Mouse (Mus musculus): Measurements from ENCODE around the gene Tmem270. TPM values are rescaled to one million over a fixed set of nuclear protein-coding genes. Genes with fewer than 3 reads are reported as not detected.

Gene Tmem270
- total and polyA plus RNA-seq, 2 experiments, result not detected

DNA sequence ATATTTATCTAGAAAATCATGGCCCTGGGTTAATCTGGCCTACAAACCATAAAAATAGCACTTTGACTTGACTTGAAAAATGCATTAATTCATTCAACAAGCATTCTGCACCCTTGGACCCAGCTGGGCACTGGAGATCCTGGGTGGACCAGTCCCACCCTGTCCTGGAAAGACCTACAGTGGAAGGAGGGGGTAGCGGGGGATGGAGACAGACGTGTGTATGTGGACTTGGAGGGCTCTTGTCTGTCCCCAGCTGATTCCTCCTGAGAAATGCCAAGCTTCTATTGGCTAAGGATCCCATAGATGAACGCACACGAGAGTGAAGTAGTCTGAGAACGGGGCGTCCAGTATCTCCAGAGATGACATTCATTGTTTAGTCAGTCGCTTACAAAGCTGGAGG, 18.0 kb downstream of the Tmem270 start:
- H3K36me3 ChIP-seq (ENCODE audit: control insufficient read depth, insufficient read depth, low read length), result no peaks in the 10 kb centered on the region
- H3K27me3 ChIP-seq (ENCODE audit: control insufficient read depth, insufficient read depth, low read length), result no peaks in the 10 kb centered on the region
- no peak for DNase-seq (ENCODE audit: extremely low read depth, low read depth, low spot score)
- H3K4me1 ChIP-seq (ENCODE audit: control insufficient read depth, insufficient read depth, low read length), result no peaks in the 10 kb centered on the region
- no peak for TF ChIP-seq POLR2A (IDR thresholded peaks at IDR 0.05; ENCODE audit: extremely low read depth, insufficient read depth, low read length)
- no peak for TF ChIP-seq CTCF (IDR thresholded peaks at IDR 0.05; ENCODE audit: low read depth, low read length)
- WGBS, result 84% methylated on average over 7 of the region's 7 CpGs
- H3K4me3 ChIP-seq (ENCODE audit: insufficient read depth, low read depth, low read length), result no peak overlapping the region
- no peak overlapping the region for H3K9ac ChIP-seq (ENCODE audit: low read depth, low read length)
- no peaks in the 10 kb centered on the region for H3K79me2 ChIP-seq (ENCODE audit: control insufficient read depth, insufficient read depth, low read length)
- H3K27ac ChIP-seq (replicated peaks; ENCODE audit: insufficient read depth, low read depth, low read length), result peak overlapping the region; percentile 13; the same call in 1 of the 2 replicates

DNA sequence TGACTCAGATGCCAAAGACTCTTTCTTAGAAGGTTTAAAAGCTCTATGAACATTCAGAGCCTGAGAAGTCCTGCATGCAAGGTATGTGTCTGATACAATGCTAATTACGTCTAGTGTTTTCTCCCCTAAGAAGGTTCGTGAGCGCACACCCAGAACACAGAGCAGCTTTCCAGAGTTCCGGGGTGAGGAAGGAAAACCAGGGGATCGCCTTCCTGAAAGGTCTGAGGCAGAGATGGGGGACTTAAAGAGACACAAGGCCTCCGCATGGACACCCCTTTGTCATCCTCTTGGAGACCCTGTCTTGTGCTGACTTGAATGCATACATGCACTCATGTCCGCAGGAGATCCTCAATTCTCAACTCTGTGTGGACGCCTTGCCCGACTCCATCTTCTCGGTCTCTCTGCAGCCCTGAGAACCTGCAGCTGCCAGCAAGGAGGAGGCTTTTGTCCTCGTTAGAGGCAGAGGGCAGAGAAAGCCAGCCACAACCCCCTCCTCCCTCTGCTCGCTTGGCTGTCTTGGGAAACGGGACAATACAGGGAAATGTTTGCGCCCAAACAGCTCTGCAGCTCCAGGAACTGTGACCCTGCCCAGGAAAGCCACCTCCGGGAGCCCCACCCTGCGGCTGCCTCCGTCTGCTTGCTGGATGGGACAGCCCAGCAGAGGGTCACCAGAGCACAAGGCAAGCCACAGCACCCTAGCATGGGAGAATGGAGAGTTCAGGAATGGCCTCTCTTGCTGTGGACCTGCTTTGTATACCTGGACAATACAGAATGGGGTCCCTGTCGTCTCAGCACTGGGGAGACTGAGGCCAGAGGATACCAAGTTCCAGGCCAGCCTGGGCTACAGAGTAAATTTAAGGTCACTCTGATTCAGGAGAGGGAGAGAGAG, 18.8 kb downstream of the Tmem270 start:
- no peak overlapping the region for H3K4me3 ChIP-seq (ENCODE audit: insufficient read depth, low read depth, low read length)
- DNase-seq (ENCODE audit: extremely low read depth, low read depth, low spot score), result no peak
- H3K27ac ChIP-seq (replicated peaks; ENCODE audit: insufficient read depth, low read depth, low read length), result peak overlapping the region; percentile 58
- no peaks in the 10 kb centered on the region for H3K27me3 ChIP-seq (ENCODE audit: control insufficient read depth, insufficient read depth, low read length)
- TF ChIP-seq CTCF (IDR thresholded peaks at IDR 0.05; ENCODE audit: low read depth, low read length), result no peak
- no peak for TF ChIP-seq POLR2A (IDR thresholded peaks at IDR 0.05; ENCODE audit: extremely low read depth, insufficient read depth, low read length)
- H3K36me3 ChIP-seq (ENCODE audit: control insufficient read depth, insufficient read depth, low read length), result no peaks in the 10 kb centered on the region
- no peak overlapping the region for H3K9ac ChIP-seq (ENCODE audit: low read depth, low read length)
- WGBS, result 56% methylated on average over 18 of the region's 18 CpGs
- H3K4me1 ChIP-seq (ENCODE audit: control insufficient read depth, insufficient read depth, low read length), result no peaks in the 10 kb centered on the region
- H3K79me2 ChIP-seq (ENCODE audit: control insufficient read depth, insufficient read depth, low read length), result no peaks in the 10 kb centered on the region

GRCm38 (mm10) chr5:134883077-134883476, 23.5 kb downstream of the Tmem270 start:
- no peaks in the 10 kb centered on the region for H3K4me1 ChIP-seq (ENCODE audit: control insufficient read depth, insufficient read depth, low read length)
- H3K9ac ChIP-seq (ENCODE audit: low read depth, low read length), result no peak overlapping the region
- no peaks in the 10 kb centered on the region for H3K79me2 ChIP-seq (ENCODE audit: control insufficient read depth, insufficient read depth, low read length)
- no peak overlapping the region for H3K4me3 ChIP-seq (ENCODE audit: insufficient read depth, low read depth, low read length)
- 71% methylated on average over 3 of the region's 3 CpGs for WGBS
- TF ChIP-seq POLR2A (IDR thresholded peaks at IDR 0.05; ENCODE audit: extremely low read depth, insufficient read depth, low read length) (no peak), CTCF (IDR thresholded peaks at IDR 0.05; ENCODE audit: low read depth, low read length) (no peak)
- no peaks in the 10 kb centered on the region for H3K27me3 ChIP-seq (ENCODE audit: control insufficient read depth, insufficient read depth, low read length)
- no peaks in the 10 kb centered on the region for H3K36me3 ChIP-seq (ENCODE audit: control insufficient read depth, insufficient read depth, low read length)
- DNase-seq (ENCODE audit: extremely low read depth, low read depth, low spot score), result no peak
- no peak overlapping the region for H3K27ac ChIP-seq (replicated peaks; ENCODE audit: insufficient read depth, low read depth, low read length)

DNA sequence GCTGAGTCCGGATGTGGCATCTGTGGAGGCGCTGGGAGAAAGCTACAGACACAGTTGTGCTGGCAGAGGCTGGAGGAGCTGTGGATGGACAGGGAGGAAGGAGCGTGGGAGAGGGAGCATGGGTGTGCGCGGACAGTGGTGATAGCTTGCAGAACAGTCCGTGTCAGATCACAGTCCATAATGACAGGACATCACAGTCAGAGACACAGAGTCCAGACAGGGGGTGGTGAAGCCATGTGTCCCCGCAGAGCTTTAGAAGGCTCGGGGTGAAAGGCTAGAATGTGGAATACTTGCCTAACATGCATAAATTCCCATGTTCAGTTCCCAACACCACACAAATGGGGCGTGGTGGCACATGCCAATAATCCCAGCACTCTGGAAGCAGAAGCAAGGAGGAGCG, 29.7 kb downstream of the Tmem270 start:
- TF ChIP-seq CTCF (IDR thresholded peaks at IDR 0.05; ENCODE audit: low read depth, low read length), result no peak
- no peak for TF ChIP-seq POLR2A (IDR thresholded peaks at IDR 0.05; ENCODE audit: extremely low read depth, insufficient read depth, low read length)
- Histone ChIP-seq H3K4me3 (ENCODE audit: insufficient read depth, low read depth, low read length) (no peak overlapping the region), H3K27ac (replicated peaks; ENCODE audit: insufficient read depth, low read depth, low read length) (no peak overlapping the region), H3K36me3 (ENCODE audit: control insufficient read depth, insufficient read depth, low read length) (no peaks in the 10 kb centered on the region), H3K79me2 (ENCODE audit: control insufficient read depth, insufficient read depth, low read length) (no peaks in the 10 kb centered on the region), H3K9ac (ENCODE audit: low read depth, low read length) (no peak overlapping the region), H3K4me1 (ENCODE audit: control insufficient read depth, insufficient read depth, low read length) (no peaks in the 10 kb centered on the region), H3K27me3 (ENCODE audit: control insufficient read depth, insufficient read depth, low read length) (no peaks in the 10 kb centered on the region)
- WGBS, result 68% methylated on average over 10 of the region's 10 CpGs
- no peak for DNase-seq (ENCODE audit: extremely low read depth, low read depth, low spot score)

GRCm38 (mm10) chr5:134875245-134875644, 31.3 kb downstream of the Tmem270 start:
- H3K27ac ChIP-seq (replicated peaks; ENCODE audit: insufficient read depth, low read depth, low read length), result no peak overlapping the region
- H3K79me2 ChIP-seq (ENCODE audit: control insufficient read depth, insufficient read depth, low read length), result no peaks in the 10 kb centered on the region
- WGBS, result 95% methylated on average over 5 of the region's 5 CpGs
- TF ChIP-seq CTCF (IDR thresholded peaks at IDR 0.05; ENCODE audit: low read depth, low read length), result no peak
- no peak for TF ChIP-seq POLR2A (IDR thresholded peaks at IDR 0.05; ENCODE audit: extremely low read depth, insufficient read depth, low read length)
- no peak overlapping the region for H3K9ac ChIP-seq (ENCODE audit: low read depth, low read length)
- H3K36me3 ChIP-seq (ENCODE audit: control insufficient read depth, insufficient read depth, low read length), result no peaks in the 10 kb centered on the region
- no peaks in the 10 kb centered on the region for H3K27me3 ChIP-seq (ENCODE audit: control insufficient read depth, insufficient read depth, low read length)
- no peak overlapping the region for H3K4me3 ChIP-seq (ENCODE audit: insufficient read depth, low read depth, low read length)
- H3K4me1 ChIP-seq (ENCODE audit: control insufficient read depth, insufficient read depth, low read length), result no peaks in the 10 kb centered on the region
- no peak for DNase-seq (ENCODE audit: extremely low read depth, low read depth, low spot score)
